Mouse (Mus musculus) kidney, postnatal 0 days (tissue): ENCODE data around the gene Gon7. TPM values are rescaled to one million over a fixed set of nuclear protein-coding genes. Genes with fewer than 3 reads are reported as not detected.

ENCODE experiments used
- ATAC-seq: fragments of 200-750 bp; cut with Nextera tagmentation; replicated peaks from 2 replicates; pipeline ENCODE4 v1.8.0; 2017; ENCODE audit warnings: low read depth, moderate number of reproducible peaks, moderate TSS enrichment, moderate library complexity; ENCODE audit not compliant: low FRiP score
- DNase-seq: peaks from one replicate; pipeline ENCODE4 v3.0.0-alpha.2; 2016; ENCODE audit warnings: low spot score
- H3K27ac ChIP-seq: fragments of 300-500 bp; sonication (generic); 2 replicates; pipeline ENCODE4 v1.5.1; 2014; ENCODE audit warnings: mild to moderate bottlenecking
- H3K27me3 ChIP-seq: fragments of 300-500 bp; sonication (generic); 2 replicates; pipeline ENCODE4 v1.6.1; 2014; ENCODE audit warnings: low read length, mixed read lengths; ENCODE audit not compliant: insufficient read depth
- H3K36me3 ChIP-seq: fragments of 300-500 bp; sonication (generic); 2 replicates; pipeline ENCODE4 v1.6.1; 2014; ENCODE audit warnings: low read length, mixed read lengths; ENCODE audit not compliant: insufficient read depth
- H3K4me1 ChIP-seq: fragments of 300-500 bp; sonication (generic); replicated peaks from 2 replicates; pipeline ENCODE4 v1.6.1; 2014; ENCODE audit warnings: antibody characterized with exemption, low read length, mixed read lengths; ENCODE audit not compliant: insufficient read depth
- H3K4me2 ChIP-seq: fragments of 300-500 bp; sonication (generic); 2 replicates; pipeline ENCODE4 v1.6.1; 2014; ENCODE audit warnings: mild to moderate bottlenecking, low read length, moderate library complexity, mixed read lengths
- H3K4me3 ChIP-seq: fragments of 300-500 bp; sonication (generic); replicated peaks from 2 replicates; pipeline ENCODE4 v1.5.1; 2014; ENCODE audit warnings: low read depth, low read length
- H3K9ac ChIP-seq: fragments of 300-500 bp; sonication (generic); 2 replicates; pipeline ENCODE4 v1.6.1; 2014; ENCODE audit warnings: low read depth, low read length
- H3K9me3 ChIP-seq: fragments of 300-500 bp; sonication (generic); replicated peaks from 2 replicates; pipeline ENCODE4 v1.6.1; 2016; ENCODE audit warnings: low read length, inconsistent platforms, mixed read lengths
- CTCF ChIP-seq: IDR thresholded peaks from 2 replicates; pipeline ENCODE4 v1.5.1; 2016; ENCODE audit warnings: antibody characterized with exemption, low read depth, mild to moderate bottlenecking, moderate library complexity
- WGBS: fragments of 180-500 bp; shearing (Covaris S2); extraction: QIAGEN DNeasy Blood & Tissue Kit; methylation state at CpG from one replicate; pipeline ENCODE4 v1.1.7; 2014; 5-methylcytosine and 5-hydroxymethylcytosine counted together
- polyA plus RNA-seq: library from polyadenylated mRNA; unstranded; fragments of >200 nt; fragmentation: Nextera tagmentation; extraction: Ambion mirVana; gene quantifications from 2 replicates; pipeline ENCODE4 v1.2.1, GENCODE M21; 2015

Gene Gon7
- polyA plus RNA-seq, 1 experiment from 2014 or later: 22.2 TPM

DNA sequence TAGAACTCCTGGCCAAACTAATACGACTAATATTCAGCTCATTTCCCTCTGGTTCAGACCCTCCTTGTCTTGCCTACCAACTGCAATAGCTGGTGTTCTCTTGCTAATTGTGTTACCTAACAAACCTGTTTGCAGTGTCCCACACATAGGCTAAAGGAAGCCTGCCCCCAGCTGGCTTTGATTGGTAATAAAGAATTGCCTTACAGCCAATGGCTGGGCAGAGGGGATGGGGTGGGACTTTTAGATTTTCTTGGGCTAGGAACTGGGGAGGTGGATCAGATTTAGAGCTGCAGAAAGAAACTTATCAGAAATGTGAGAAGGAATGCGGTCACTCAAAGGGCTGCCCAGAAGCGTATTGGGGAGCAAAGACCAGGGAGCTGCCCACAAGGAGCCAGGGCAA, 21.8 kb upstream of the Gon7 start:
- ATAC-seq (no peak; the same call in 1 of the 2 replicates), DNase-seq (peak; percentile 30)
- no peaks in the 10 kb centered on the region for H3K27me3 ChIP-seq
- peaks cover 17% of the 10 kb centered on the region; the same call in 1 of the 2 replicates for H3K36me3 ChIP-seq
- H3K27ac ChIP-seq: no peak overlapping the region
- 41% methylated on average over 3 of the region's 3 CpGs for WGBS
- H3K4me3 ChIP-seq: no peak overlapping the region
- no peak overlapping the region for H3K9ac ChIP-seq
- peak; percentile 59 for TF ChIP-seq CTCF
- H3K4me1 ChIP-seq: no peaks in the 10 kb centered on the region
- H3K4me2 ChIP-seq: no peak overlapping the region
- no peaks in the 10 kb centered on the region for H3K9me3 ChIP-seq

DNA sequence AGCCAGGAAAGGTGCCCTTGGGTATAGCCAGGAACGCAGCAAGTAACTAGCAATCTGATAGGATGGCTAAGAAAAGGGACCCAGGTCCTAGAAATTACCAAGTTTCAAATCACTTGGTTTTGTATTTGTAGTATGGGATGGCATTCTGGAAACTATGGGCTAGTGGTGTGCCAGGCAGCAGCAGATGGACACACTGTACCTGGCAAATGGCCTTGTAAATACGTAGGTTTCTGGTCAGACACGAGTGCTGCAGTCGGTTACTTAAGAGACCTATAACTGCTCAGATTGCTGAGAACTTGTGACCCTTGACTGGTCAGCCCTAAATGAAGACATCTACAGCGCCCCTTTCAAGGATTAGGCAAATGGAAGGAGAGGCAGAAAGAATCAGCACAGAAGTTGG, 20.5 kb upstream of the Gon7 start:
- Histone ChIP-seq H3K4me1 (no peaks in the 10 kb centered on the region), H3K36me3 (peaks cover 20% of the 10 kb centered on the region), H3K9ac (no peak overlapping the region), H3K4me2 (no peak overlapping the region), H3K27me3 (no peaks in the 10 kb centered on the region), H3K27ac (no peak overlapping the region), H3K4me3 (no peak overlapping the region), H3K9me3 (no peaks in the 10 kb centered on the region)
- no peak for ATAC-seq
- no peak for DNase-seq
- no peak for TF ChIP-seq CTCF
- 78% methylated on average over 5 of the region's 5 CpGs for WGBS

DNA sequence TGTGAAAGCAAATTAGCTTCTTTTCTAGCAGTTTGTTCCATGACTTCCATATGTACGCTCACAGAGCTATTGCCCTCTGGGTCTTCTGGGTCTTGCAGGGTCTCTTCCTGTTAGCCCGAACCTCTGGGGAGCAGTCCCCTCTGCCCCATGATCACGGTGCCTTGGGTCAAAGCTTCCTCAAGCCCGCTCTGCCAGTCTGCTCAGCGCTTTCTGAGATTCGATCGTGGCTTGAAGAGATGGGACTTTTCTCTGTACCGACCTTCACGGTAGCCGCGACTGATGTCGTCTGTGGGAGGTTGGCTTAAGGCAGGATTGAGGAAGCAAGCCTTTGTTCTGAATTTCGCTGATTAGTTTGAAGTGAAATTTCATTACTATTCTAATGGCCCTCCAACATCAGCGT, 18.4 kb upstream of the Gon7 start:
- no peak for TF ChIP-seq CTCF
- H3K4me2 ChIP-seq: no peak overlapping the region
- no peak for DNase-seq
- ATAC-seq: no peak
- H3K27ac ChIP-seq: no peak overlapping the region
- WGBS: 92% methylated on average over 14 of the region's 14 CpGs
- H3K9ac ChIP-seq: no peak overlapping the region
- H3K36me3 ChIP-seq: peaks cover 33% of the 10 kb centered on the region
- no peaks in the 10 kb centered on the region for H3K9me3 ChIP-seq
- H3K4me3 ChIP-seq: no peak overlapping the region
- H3K27me3 ChIP-seq: no peaks in the 10 kb centered on the region
- H3K4me1 ChIP-seq: no peaks in the 10 kb centered on the region

DNA sequence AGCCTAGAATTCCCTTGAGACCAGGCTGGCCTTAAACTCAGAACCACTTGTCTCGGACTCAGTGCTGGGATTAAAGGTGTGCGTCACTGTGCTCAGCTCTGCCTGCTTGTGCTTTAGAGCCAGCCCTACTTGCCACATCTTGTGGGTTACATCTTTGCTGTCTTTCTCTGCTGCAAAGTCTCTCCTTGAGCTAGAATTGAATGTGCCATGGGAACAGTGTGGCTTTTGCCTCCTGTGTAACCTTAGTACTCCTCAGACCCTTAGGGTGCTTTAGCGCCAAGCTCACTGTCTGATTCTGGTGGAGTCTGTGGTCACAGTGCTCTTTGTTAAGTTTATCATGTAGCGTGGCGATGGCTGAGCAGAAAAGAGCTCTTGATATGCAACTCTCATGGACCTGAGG, 15.1 kb upstream of the Gon7 start:
- H3K4me2 ChIP-seq: no peak overlapping the region
- no peak overlapping the region for H3K4me3 ChIP-seq
- WGBS: 96% methylated on average over 5 of the region's 5 CpGs
- ATAC-seq (no peak), DNase-seq (no peak)
- H3K36me3 ChIP-seq: peaks cover 64% of the 10 kb centered on the region
- no peak for TF ChIP-seq CTCF
- H3K27me3 ChIP-seq: no peaks in the 10 kb centered on the region
- H3K27ac ChIP-seq: no peak overlapping the region
- H3K4me1 ChIP-seq: no peaks in the 10 kb centered on the region
- H3K9ac ChIP-seq: no peak overlapping the region
- H3K9me3 ChIP-seq: no peaks in the 10 kb centered on the region

DNA sequence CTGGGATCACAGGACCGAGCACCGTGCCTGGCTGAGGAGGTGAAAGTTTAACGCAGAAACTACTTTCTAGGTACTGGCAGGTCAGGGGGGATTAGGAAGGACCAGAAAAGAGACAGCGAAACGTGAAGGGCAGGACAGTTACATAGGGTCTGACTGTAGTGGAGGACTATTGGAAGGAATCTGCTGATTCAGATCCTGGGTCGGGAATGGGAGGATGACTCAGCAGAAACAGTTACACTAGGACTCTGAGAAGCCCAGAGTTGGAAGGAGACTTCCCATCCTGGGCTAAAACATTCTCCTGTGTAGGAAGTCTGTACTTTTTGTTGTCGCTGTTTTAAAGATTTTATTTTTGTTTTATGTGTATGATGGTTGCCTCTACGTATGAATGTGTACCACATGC, 14.0 kb upstream of the Gon7 start:
- H3K27ac ChIP-seq: no peak overlapping the region
- H3K27me3 ChIP-seq: no peaks in the 10 kb centered on the region
- no peak overlapping the region for H3K4me3 ChIP-seq
- H3K36me3 ChIP-seq: peaks cover 65% of the 10 kb centered on the region
- WGBS: 95% methylated on average over 8 of the region's 8 CpGs
- no peak for DNase-seq
- TF ChIP-seq CTCF: no peak
- no peak for ATAC-seq
- no peaks in the 10 kb centered on the region for H3K4me1 ChIP-seq
- H3K9ac ChIP-seq: no peak overlapping the region
- no peak overlapping the region for H3K4me2 ChIP-seq
- no peaks in the 10 kb centered on the region for H3K9me3 ChIP-seq

DNA sequence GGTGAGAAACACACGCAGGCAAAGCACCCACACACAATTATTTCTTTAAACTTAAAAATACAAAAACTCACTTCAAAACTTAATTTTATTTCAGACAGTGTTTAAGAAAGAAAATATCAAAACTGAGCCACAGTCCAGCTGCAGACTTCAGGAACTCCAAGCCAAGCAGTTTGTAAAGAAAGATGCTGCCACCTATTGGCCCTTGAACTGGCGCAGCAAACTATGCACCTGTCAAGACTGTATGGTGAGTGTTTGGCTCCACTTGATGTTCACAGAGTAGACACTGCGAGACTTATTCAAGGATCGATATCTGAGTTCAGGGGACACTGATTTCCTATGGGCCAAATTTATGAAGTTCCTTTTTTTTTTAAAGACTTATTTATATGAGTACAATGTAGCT, 11.4 kb upstream of the Gon7 start:
- no peaks in the 10 kb centered on the region for H3K9me3 ChIP-seq
- no peak overlapping the region for H3K9ac ChIP-seq
- no peak for ATAC-seq
- TF ChIP-seq CTCF: peak; percentile 58
- no peaks in the 10 kb centered on the region for H3K4me1 ChIP-seq
- H3K4me2 ChIP-seq: no peak overlapping the region
- no peak for DNase-seq
- no peaks in the 10 kb centered on the region for H3K27me3 ChIP-seq
- H3K36me3 ChIP-seq: peaks cover 69% of the 10 kb centered on the region
- WGBS: 92% methylated on average over 4 of the region's 4 CpGs
- no peak overlapping the region for H3K4me3 ChIP-seq
- no peak overlapping the region for H3K27ac ChIP-seq

DNA sequence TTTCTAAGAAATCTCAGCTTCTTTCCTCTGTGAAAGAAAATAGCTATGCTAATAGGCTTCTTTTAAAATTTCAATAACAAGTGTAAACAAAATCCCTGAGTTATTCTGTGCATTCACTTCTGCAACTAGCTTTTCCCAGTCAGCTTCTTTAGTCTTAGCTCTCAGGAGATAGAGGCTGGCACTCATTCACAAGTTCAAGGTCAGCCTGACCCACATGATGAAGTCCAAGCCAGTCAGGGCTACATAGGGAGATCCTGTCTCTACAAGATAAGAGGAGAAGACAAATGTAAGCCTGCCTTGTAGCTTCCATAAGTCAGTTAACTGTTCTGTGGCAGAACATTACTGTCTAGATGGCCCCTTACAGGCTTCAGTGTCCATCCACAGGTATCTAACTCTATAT, 6.1 kb upstream of the Gon7 start:
- Histone ChIP-seq H3K4me3 (no peak overlapping the region), H3K36me3 (peaks cover 31% of the 10 kb centered on the region), H3K4me1 (peaks cover 5% of the 10 kb centered on the region), H3K4me2 (no peak overlapping the region), H3K9ac (no peak overlapping the region), H3K9me3 (no peaks in the 10 kb centered on the region), H3K27me3 (no peaks in the 10 kb centered on the region), H3K27ac (no peak overlapping the region)
- ATAC-seq (no peak), DNase-seq (no peak)
- no peak for TF ChIP-seq CTCF
